Mouse (Mus musculus): ENCODE results near the gene Plaa. TPM values are rescaled to one million over a fixed set of nuclear protein-coding genes. Genes with fewer than 3 reads are reported as not detected.

Gene Plaa
- total and polyA plus RNA-seq, 2 experiments from 2014 or later: 70.4 to 95.7 TPM

GRCm38 (mm10) chr4:94592709-94593108 is 10.3 kb downstream of the Plaa start:
- Histone ChIP-seq H3K4me2 (ENCODE audit: low read depth, low read length, poor library complexity, severe bottlenecking) (no peak overlapping the region), H3K27ac (ENCODE audit: low read depth, low read length) (no peak overlapping the region), H3K9me3 (ENCODE audit: low read length) (no peaks in the 10 kb centered on the region), H3K36me3 (ENCODE audit: insufficient read depth, low read length) (no peaks in the 10 kb centered on the region), H3K4me1 (ENCODE audit: insufficient read depth, low read length) (no peaks in the 10 kb centered on the region), H3K27me3 (ENCODE audit: insufficient read depth, low read length) (no peaks in the 10 kb centered on the region), H3K4me3 (ENCODE audit: low read depth, low read length) (no peak overlapping the region), H3K9ac (replicated peaks; ENCODE audit: low read length, poor library complexity, severe bottlenecking) (no peak overlapping the region)
- no peak for ATAC-seq (ENCODE audit: low FRiP score)
- no peak for TF ChIP-seq CTCF (IDR thresholded peaks at IDR 0.05)
- DNase-seq (ENCODE audit: low spot score): no peak

- no peak for ATAC-seq (ENCODE audit: low FRiP score)
- 94% methylated on average over 4 of the region's 4 CpGs for WGBS
These were observed 11.2 kb downstream of the Plaa start for GRCm38 (mm10) chr4:94591765-94592381.

GRCm38 (mm10) chr4:94572677-94573076 is 30.4 kb downstream of the Plaa start:
- WGBS: 97% methylated on average over 4 of the region's 4 CpGs
- TF ChIP-seq CTCF (IDR thresholded peaks at IDR 0.05): no peak
- no peak overlapping the region for H3K4me2 ChIP-seq (ENCODE audit: low read depth, low read length, poor library complexity, severe bottlenecking)
- H3K9ac ChIP-seq (replicated peaks; ENCODE audit: low read length, poor library complexity, severe bottlenecking): no peak overlapping the region
- H3K27ac ChIP-seq (ENCODE audit: low read depth, low read length): no peak overlapping the region
- H3K4me3 ChIP-seq (ENCODE audit: low read depth, low read length): no peak overlapping the region
- DNase-seq (ENCODE audit: low spot score): no peak
- peaks cover 17% of the 10 kb centered on the region for H3K36me3 ChIP-seq (ENCODE audit: insufficient read depth, low read length)
- no peak for ATAC-seq (ENCODE audit: low FRiP score)
- H3K4me1 ChIP-seq (ENCODE audit: insufficient read depth, low read length): no peaks in the 10 kb centered on the region
- no peaks in the 10 kb centered on the region for H3K9me3 ChIP-seq (ENCODE audit: low read length)
- no peaks in the 10 kb centered on the region for H3K27me3 ChIP-seq (ENCODE audit: insufficient read depth, low read length)

More at GRCm38 (mm10) chr4:94591765-94592381, 11.2 kb downstream of the Plaa start:
- Histone ChIP-seq H3K9me3 (ENCODE audit: low read length) (no peaks in the 10 kb centered on the region), H3K27ac (ENCODE audit: low read depth, low read length) (no peak overlapping the region), H3K27me3 (ENCODE audit: insufficient read depth, low read length) (no peaks in the 10 kb centered on the region), H3K9ac (replicated peaks; ENCODE audit: low read length, poor library complexity, severe bottlenecking) (no peak overlapping the region), H3K36me3 (ENCODE audit: insufficient read depth, low read length) (no peaks in the 10 kb centered on the region), H3K4me3 (ENCODE audit: low read depth, low read length) (no peak overlapping the region), H3K4me1 (ENCODE audit: insufficient read depth, low read length) (no peaks in the 10 kb centered on the region), H3K4me2 (ENCODE audit: low read depth, low read length, poor library complexity, severe bottlenecking) (no peak overlapping the region)
- no peak for DNase-seq (ENCODE audit: low spot score)
- no peak for TF ChIP-seq CTCF (IDR thresholded peaks at IDR 0.05)

DNA sequence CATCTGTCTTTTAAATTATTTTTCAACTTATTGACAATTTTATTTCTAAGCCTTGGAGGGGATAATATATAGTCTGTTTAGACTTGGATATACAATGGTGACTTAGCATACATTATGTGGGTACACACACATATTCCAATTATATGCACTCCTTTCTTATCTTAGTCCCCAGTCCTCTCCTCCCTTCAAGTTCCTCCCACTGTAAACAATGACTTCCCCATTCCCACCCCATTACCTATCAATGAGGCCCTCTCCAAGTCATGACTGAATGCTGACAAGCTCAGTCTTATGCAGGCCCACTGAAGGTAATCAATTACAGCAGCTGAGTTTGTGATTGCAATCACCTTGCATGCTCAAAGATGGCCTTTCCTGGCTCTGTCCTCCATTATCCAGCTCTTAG is 38.7 kb downstream of the Plaa start:
- no peak overlapping the region for H3K4me2 ChIP-seq (ENCODE audit: low read depth, low read length, poor library complexity, severe bottlenecking)
- ATAC-seq (ENCODE audit: low FRiP score) (no peak), DNase-seq (ENCODE audit: low spot score) (no peak)
- no peak overlapping the region for H3K27ac ChIP-seq (ENCODE audit: low read depth, low read length)
- no peak overlapping the region for H3K9ac ChIP-seq (replicated peaks; ENCODE audit: low read length, poor library complexity, severe bottlenecking)
- H3K9me3 ChIP-seq (ENCODE audit: low read length): no peaks in the 10 kb centered on the region
- peaks cover 5% of the 10 kb centered on the region; the same call in 1 of the 2 replicates for H3K36me3 ChIP-seq (ENCODE audit: insufficient read depth, low read length)
- no peak overlapping the region for H3K4me3 ChIP-seq (ENCODE audit: low read depth, low read length)
- H3K4me1 ChIP-seq (ENCODE audit: insufficient read depth, low read length): no peaks in the 10 kb centered on the region
- TF ChIP-seq CTCF (IDR thresholded peaks at IDR 0.05): no peak
- H3K27me3 ChIP-seq (ENCODE audit: insufficient read depth, low read length): no peaks in the 10 kb centered on the region

GRCm38 (mm10) chr4:94561954-94562648 is 40.9 kb downstream of the Plaa start:
- no peak overlapping the region for H3K4me2 ChIP-seq (ENCODE audit: low read depth, low read length, poor library complexity, severe bottlenecking)
- WGBS: 82% methylated on average over 7 of the region's 7 CpGs
- no peak overlapping the region for H3K4me3 ChIP-seq (ENCODE audit: low read depth, low read length)
- ATAC-seq (ENCODE audit: low FRiP score): no peak
- H3K36me3 ChIP-seq (ENCODE audit: insufficient read depth, low read length): no peaks in the 10 kb centered on the region
- no peaks in the 10 kb centered on the region for H3K27me3 ChIP-seq (ENCODE audit: insufficient read depth, low read length)
- no peak overlapping the region for H3K9ac ChIP-seq (replicated peaks; ENCODE audit: low read length, poor library complexity, severe bottlenecking)
- H3K4me1 ChIP-seq (ENCODE audit: insufficient read depth, low read length): no peaks in the 10 kb centered on the region
- no peak overlapping the region for H3K27ac ChIP-seq (ENCODE audit: low read depth, low read length)
- H3K9me3 ChIP-seq (ENCODE audit: low read length): no peaks in the 10 kb centered on the region
- DNase-seq (ENCODE audit: low spot score): no peak
- TF ChIP-seq CTCF (IDR thresholded peaks at IDR 0.05): no peak

DNA sequence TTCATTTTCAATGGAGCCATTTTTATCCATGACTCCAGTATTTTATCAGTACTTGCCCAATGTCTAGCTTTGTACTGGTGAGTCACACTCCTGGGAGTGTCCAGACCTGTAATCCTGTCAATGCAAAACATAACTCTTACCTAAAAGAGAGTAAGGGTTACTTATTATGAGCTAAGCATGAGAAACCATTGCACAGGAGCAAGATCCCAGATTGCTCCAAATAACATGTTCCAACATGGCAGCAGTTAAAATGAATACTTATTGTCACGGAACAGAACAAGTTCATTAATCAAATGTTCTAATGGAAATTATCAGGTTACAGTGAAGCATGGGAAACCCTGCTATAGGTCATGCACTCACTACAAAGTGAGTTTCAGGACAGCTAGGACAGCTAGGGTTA is 42.7 kb downstream of the Plaa start:
- no peak for TF ChIP-seq CTCF (IDR thresholded peaks at IDR 0.05)
- Histone ChIP-seq H3K9ac (replicated peaks; ENCODE audit: low read length, poor library complexity, severe bottlenecking) (no peak overlapping the region), H3K27ac (ENCODE audit: low read depth, low read length) (no peak overlapping the region), H3K9me3 (ENCODE audit: low read length) (no peaks in the 10 kb centered on the region), H3K36me3 (ENCODE audit: insufficient read depth, low read length) (no peaks in the 10 kb centered on the region), H3K4me3 (ENCODE audit: low read depth, low read length) (no peak overlapping the region), H3K27me3 (ENCODE audit: insufficient read depth, low read length) (no peaks in the 10 kb centered on the region), H3K4me2 (ENCODE audit: low read depth, low read length, poor library complexity, severe bottlenecking) (no peak overlapping the region), H3K4me1 (ENCODE audit: insufficient read depth, low read length) (no peaks in the 10 kb centered on the region)
- DNase-seq (ENCODE audit: low spot score) (no peak), ATAC-seq (ENCODE audit: low FRiP score) (no peak)
- whole genome bisulfite sequencing: 91% methylated on average over 1 of the region's 1 CpGs

Data from midbrain, postnatal 0 days (tissue).